Mouse (Mus musculus): Measurements from ENCODE around the gene Filip1.
"Not testable (repeated sequence)": the region's sequence is repeated elsewhere in the genome, so short reads cannot be mapped to it uniquely, and the experiment has no call there.

Filip1 gene

GRCm38 (mm10) chr9:80012751-80013150 lies at the start of gene Filip1:
Filip1 (minus strand) TSS chr9:80012851.
- peak; percentile 8 for DNase-seq

- no peak for DNase-seq
Measured at GRCm38 (mm10) chr9:80057690-80058089, 45.0 kb upstream of the Filip1 start.

- DNase-seq: no peak
Measured at GRCm38 (mm10) chr9:80052951-80053350, 40.3 kb upstream of the Filip1 start.

- DNase-seq: not testable (repeated sequence)
Measured at GRCm38 (mm10) chr9:80049271-80049670, 36.6 kb upstream of the Filip1 start.

- DNase-seq: not testable (repeated sequence)
Measured at GRCm38 (mm10) chr9:80044301-80044700, 31.6 kb upstream of the Filip1 start.

GRCm38 (mm10) chr9:80039296-80039815 lies 26.7 kb upstream of the Filip1 start:
- DNase-seq: no peak

- DNase-seq: no peak
Measured at GRCm38 (mm10) chr9:80037997-80038383, 25.3 kb upstream of the Filip1 start.

- no peak for DNase-seq
Measured at GRCm38 (mm10) chr9:80037262-80037996, 24.8 kb upstream of the Filip1 start.

GRCm38 (mm10) chr9:80026581-80027021 lies 13.9 kb upstream of the Filip1 start:
- no peak for DNase-seq

GRCm38 (mm10) chr9:80026017-80026416 lies 13.4 kb upstream of the Filip1 start:
- peak; percentile 41 for DNase-seq

GRCm38 (mm10) chr9:80025347-80025746 lies 12.7 kb upstream of the Filip1 start:
- DNase-seq: not testable (repeated sequence)

- no peak for DNase-seq
Measured at GRCm38 (mm10) chr9:80022821-80023220, 10.2 kb upstream of the Filip1 start.

GRCm38 (mm10) chr9:80021648-80022047 lies 9.0 kb upstream of the Filip1 start:
- peak; percentile 34 for DNase-seq

- no peak for DNase-seq
Measured at GRCm38 (mm10) chr9:80020429-80020828, 7.8 kb upstream of the Filip1 start.

GRCm38 (mm10) chr9:80012016-80012415 lies 635 bp downstream of the Filip1 start:
- DNase-seq: no peak

- peak; percentile 72 for DNase-seq
Measured at GRCm38 (mm10) chr9:80002394-80003188, 10.1 kb downstream of the Filip1 start.

GRCm38 (mm10) chr9:79997282-79997681 lies 15.4 kb downstream of the Filip1 start:
- DNase-seq: no peak

- DNase-seq: no peak
Measured at GRCm38 (mm10) chr9:79994296-79994695, 18.4 kb downstream of the Filip1 start.

GRCm38 (mm10) chr9:79993066-79993465 lies 19.6 kb downstream of the Filip1 start:
- DNase-seq: no peak

GRCm38 (mm10) chr9:79990456-79991017 lies 22.1 kb downstream of the Filip1 start:
- DNase-seq: no peak

GRCm38 (mm10) chr9:79989703-79990102 lies 22.9 kb downstream of the Filip1 start:
- DNase-seq: no peak

- DNase-seq: no peak
Measured at GRCm38 (mm10) chr9:79989061-79989460, 23.6 kb downstream of the Filip1 start.

- DNase-seq: no peak
Measured at GRCm38 (mm10) chr9:79983244-79983643, 29.4 kb downstream of the Filip1 start.

Measured in right cerebral cortex, adult 18-20 months (tissue).